Mouse (Mus musculus) midbrain, embryonic 13.5 days (tissue): ENCODE measurements around the gene Prcd. TPM values are rescaled to one million over a fixed set of nuclear protein-coding genes. Genes with fewer than 3 reads are reported as not detected.

Experiments used
- ATAC-seq: fragments of 200-750 bp; cut with Nextera tagmentation; 2 replicates; pipeline ENCODE4 v1.8.0; 2017; ENCODE audit warnings: mild to moderate bottlenecking, moderate TSS enrichment, moderate library complexity
- H3K27ac ChIP-seq: fragments of 300-500 bp; sonication (generic); 2 replicates; pipeline ENCODE4 v1.5.1; 2015; ENCODE audit warnings: inconsistent platforms, mild to moderate bottlenecking, moderate library complexity
- H3K27me3 ChIP-seq: fragments of 300-500 bp; sonication (generic); 2 replicates; pipeline ENCODE4 v1.6.1; 2015; ENCODE audit warnings: mild to moderate bottlenecking, inconsistent platforms
- H3K36me3 ChIP-seq: fragments of 300-500 bp; sonication (generic); 2 replicates; pipeline ENCODE4 v1.6.1; 2015; ENCODE audit warnings: mild to moderate bottlenecking, inconsistent platforms
- H3K4me1 ChIP-seq: fragments of 300-500 bp; sonication (generic); replicated peaks from 2 replicates; pipeline ENCODE4 v1.6.1; 2015; ENCODE audit warnings: inconsistent platforms
- H3K4me2 ChIP-seq: fragments of 300-500 bp; sonication (generic); replicated peaks from 2 replicates; pipeline ENCODE4 v1.6.1; 2015; ENCODE audit warnings: moderate library complexity, mild to moderate bottlenecking, inconsistent platforms
- H3K4me3 ChIP-seq: fragments of 300-500 bp; sonication (generic); replicated peaks from 2 replicates; pipeline ENCODE4 v1.5.1; 2015; ENCODE audit warnings: mild to moderate bottlenecking, inconsistent platforms
- H3K9ac ChIP-seq: fragments of 300-500 bp; sonication (generic); replicated peaks from 2 replicates; pipeline ENCODE4 v1.6.1; 2015; ENCODE audit warnings: mild to moderate bottlenecking, inconsistent platforms
- H3K9me3 ChIP-seq: fragments of 300-500 bp; sonication (generic); 2 replicates; pipeline ENCODE4 v1.6.1; 2016; ENCODE audit warnings: mild to moderate bottlenecking, inconsistent platforms
- whole genome bisulfite sequencing: fragments of 180-500 bp; shearing (Covaris S2); methylation state at CpG from one replicate; pipeline ENCODE4 v1.1.7; 2015; 5-methylcytosine and 5-hydroxymethylcytosine counted together
- polyA plus RNA-seq: library from polyadenylated mRNA; unstranded; fragments of >200 nt; fragmentation: Nextera tagmentation; extraction: Ambion mirVana; gene quantifications from 2 replicates; pipeline ENCODE4 v1.2.1, GENCODE M21; 2015

Prcd gene
- polyA plus RNA-seq, 1 experiment from 2014 or later, result 1.2 TPM

DNA sequence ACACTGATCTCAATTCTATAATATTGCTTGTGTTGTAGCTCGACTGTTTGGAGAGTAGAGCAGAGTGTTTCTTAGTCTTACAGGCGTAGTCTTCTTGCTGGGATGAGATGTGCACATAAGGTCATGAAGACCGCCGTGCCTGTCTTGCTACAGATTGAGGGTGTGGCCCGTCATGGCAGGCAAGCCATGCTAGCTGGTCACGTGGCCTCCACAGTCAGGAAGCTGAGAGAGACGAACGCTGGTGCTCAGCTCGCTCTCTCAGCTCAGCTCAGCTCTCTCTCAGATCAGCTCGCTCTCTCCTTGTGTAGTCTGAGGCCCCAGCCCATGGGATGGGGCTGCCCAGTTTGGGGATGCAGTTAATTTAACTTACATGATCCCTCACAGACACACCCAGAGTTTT, 57.5 kb downstream of the Prcd start:
- WGBS, result 91% methylated on average over 10 of the region's 10 CpGs
- H3K36me3 ChIP-seq, result no peaks in the 10 kb centered on the region
- ATAC-seq, result no peak
- H3K4me2 ChIP-seq, result no peak overlapping the region
- no peak overlapping the region for H3K27ac ChIP-seq
- peaks cover 4% of the 10 kb centered on the region; the same call in 1 of the 2 replicates for H3K4me1 ChIP-seq
- peaks cover 2% of the 10 kb centered on the region; the same call in 1 of the 2 replicates for H3K9me3 ChIP-seq
- no peak overlapping the region for H3K9ac ChIP-seq
- H3K4me3 ChIP-seq, result no peak overlapping the region
- no peaks in the 10 kb centered on the region for H3K27me3 ChIP-seq

DNA sequence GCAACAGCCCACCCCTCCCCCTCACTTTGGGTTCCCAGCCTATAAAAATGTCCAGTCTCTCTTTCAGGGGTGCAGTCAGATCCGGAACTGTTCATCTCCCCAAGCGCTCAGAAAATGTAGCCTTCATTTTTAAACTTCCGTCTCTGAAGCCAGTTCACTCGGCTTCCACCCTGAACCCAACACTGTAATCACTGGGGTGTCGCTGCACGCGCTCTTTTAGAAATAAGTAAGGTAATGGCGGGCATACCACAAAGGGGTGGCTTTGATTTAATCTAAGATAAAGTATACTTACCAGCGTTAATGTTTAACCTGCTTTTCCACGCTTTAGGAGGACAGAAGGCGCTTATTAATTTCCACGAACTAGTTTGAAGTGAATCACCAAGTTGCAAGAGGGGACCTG, 60.7 kb downstream of the Prcd start:
- H3K27me3 ChIP-seq, result no peaks in the 10 kb centered on the region
- 93% methylated on average over 12 of the region's 12 CpGs for WGBS
- no peak overlapping the region for H3K4me3 ChIP-seq
- H3K9me3 ChIP-seq, result no peaks in the 10 kb centered on the region
- H3K4me1 ChIP-seq, result peaks cover 4% of the 10 kb centered on the region; the same call in 1 of the 2 replicates
- no peaks in the 10 kb centered on the region for H3K36me3 ChIP-seq
- H3K9ac ChIP-seq, result no peak overlapping the region
- no peak for ATAC-seq
- H3K4me2 ChIP-seq, result no peak overlapping the region
- no peak overlapping the region for H3K27ac ChIP-seq

Other genes starting within 250 kb of the Prcd start
- gene Rnf157, start 240.5 kb upstream of the Prcd start, polyA plus RNA-seq, result 25.7 and 31.3 TPM in 2 replicates
- 47.7 and 50.3 TPM in 2 replicates for gene Ubald2, start 219.4 kb upstream of the Prcd start, polyA plus RNA-seq
- not detected in 2 replicates for gene Qrich2, start 187.3 kb upstream of the Prcd start, polyA plus RNA-seq
- 175 and 187 TPM in 2 replicates for gene Prpsap1, start 159.3 kb upstream of the Prcd start, polyA plus RNA-seq
- gene Sphk1, start 122.6 kb upstream of the Prcd start, polyA plus RNA-seq, result 3.1 and 3.2 TPM in 2 replicates
- gene Ube2o, start 72.1 kb upstream of the Prcd start, polyA plus RNA-seq, result 12.3 and 12.7 TPM in 2 replicates
- gene Aanat, start 67.1 kb upstream of the Prcd start, polyA plus RNA-seq, result 0.22 and 0.34 TPM in 2 replicates
- 0.76 and 0.77 TPM in 2 replicates for gene Rhbdf2, start 26.5 kb upstream of the Prcd start, polyA plus RNA-seq
- gene Cygb, start 779 bp downstream of the Prcd start, polyA plus RNA-seq, result 8.8 TPM in 2 replicates
- gene St6galnac1, start 122.0 kb downstream of the Prcd start, polyA plus RNA-seq, result not detected in 2 replicates
- 32.5 and 40.4 TPM in 2 replicates for gene Mxra7, start 174.5 kb downstream of the Prcd start, polyA plus RNA-seq
- 79.0 and 80.0 TPM in 2 replicates for gene Mettl23, start 189.7 kb downstream of the Prcd start, polyA plus RNA-seq
- 78.7 and 84.0 TPM in 2 replicates for gene Jmjd6, start 189.9 kb downstream of the Prcd start, polyA plus RNA-seq
- 48.3 and 48.8 TPM in 2 replicates for gene Mfsd11, start 198.9 kb downstream of the Prcd start, polyA plus RNA-seq
- gene Srsf2, start 199.6 kb downstream of the Prcd start, polyA plus RNA-seq, result 648 and 659 TPM in 2 replicates